9 mouse cellular contexts compared by ENCODE assay signal in genomic region chr1:176827365-176827764, GRCm38 (mm10). TPM values are rescaled to one million over a fixed set of nuclear protein-coding genes. Genes with fewer than 3 reads are reported as not detected.
DNase-seq lines count a peak whose midpoint lies in the region; ATAC-seq and TF ChIP-seq lines count a peak whose summit lies in the region.
"Had no signal": no experiment of that assay in that cellular context is flagged by ENCODE, and none has a peak within 500 bp of the region (broad histone marks: within the 10 kb centered on the region; RNA-seq: fewer than 3 reads in every experiment).

No protein-coding gene starts in this region.

- DNase-seq in MEL (ENCODE audit: low read depth, low spot score): peak; percentile 51
- DNase-seq in gastrocnemius, postnatal 25 days: peak; percentile 61
- no peak for DNase-seq in forebrain, embryonic 10.5 days (ENCODE audit: extremely low spot score, low spot score)
- no peak for DNase-seq in layer of hippocampus, postnatal 25 days (ENCODE audit: extremely low spot score in 1 of 2, low spot score in 1 of 2)
- DNase-seq in cerebellum, adult 8-10 months: no peak

- WGBS in intestine, embryonic 15.5 days: 58% methylated on average over 4 of the region's 4 CpGs
- WGBS in intestine, postnatal 0 days: 67% methylated on average over 4 of the region's 4 CpGs
- WGBS in forebrain, embryonic 10.5 days: 86% methylated on average over 4 of the region's 4 CpGs

- H3K4me2 ChIP-seq in intestine, embryonic 15.5 days (replicated peaks): no peak overlapping the region
- H3K4me2 ChIP-seq in intestine, postnatal 0 days (replicated peaks; ENCODE audit: low read depth): no peak overlapping the region
- H3K4me2 ChIP-seq: limb, embryonic 13.5 days had no signal

- peak; percentile 45; the same call in 1 of the 2 replicates for ATAC-seq in intestine, embryonic 15.5 days
- ATAC-seq in intestine, postnatal 0 days: no peak
- peak; percentile 71 for ATAC-seq in megakaryocyte, adult 5-6 weeks (ENCODE audit: poor library complexity, severe bottlenecking)

- TF ChIP-seq POLR2A in MEL (IDR thresholded peaks at IDR 0.05; ENCODE audit: control insufficient read depth in 1 of 2, insufficient read depth in 1 of 2, low read depth in 1 of 2, low read length in 2 of 2, poor library complexity in 1 of 2): no peak

- H3K9me3 ChIP-seq in intestine, embryonic 15.5 days: no peaks in the 10 kb centered on the region
- H3K9me3 ChIP-seq in intestine, postnatal 0 days (ENCODE audit: control insufficient read depth): no peaks in the 10 kb centered on the region
- no peaks in the 10 kb centered on the region for H3K9me3 ChIP-seq in MEL (replicated peaks; ENCODE audit: insufficient read depth, low read length)
- no peaks in the 10 kb centered on the region for H3K9me3 ChIP-seq in forebrain, embryonic 10.5 days
- H3K9me3 ChIP-seq: limb, embryonic 13.5 days had no signal

- H3K9ac ChIP-seq in intestine, embryonic 15.5 days: no peak overlapping the region
- no peak overlapping the region for H3K9ac ChIP-seq in intestine, postnatal 0 days (ENCODE audit: low read depth, low read length)
- H3K9ac ChIP-seq in MEL (ENCODE audit: control insufficient read depth, low read depth, low read length, poor library complexity, severe bottlenecking): no peak overlapping the region
- H3K9ac ChIP-seq: limb, embryonic 13.5 days had no signal

- H3K27me3 ChIP-seq in intestine, embryonic 15.5 days (replicated peaks): no peaks in the 10 kb centered on the region
- H3K27me3 ChIP-seq in intestine, postnatal 0 days (replicated peaks; ENCODE audit: control insufficient read depth, insufficient read depth, low read length): no peaks in the 10 kb centered on the region
- H3K27me3 ChIP-seq in MEL (ENCODE audit: control insufficient read depth in 1 of 2, insufficient read depth in 2 of 2, low read length in 2 of 2): no peaks in the 10 kb centered on the region
- H3K27me3 ChIP-seq in forebrain, embryonic 10.5 days (ENCODE audit: poor library complexity, severe bottlenecking): no peaks in the 10 kb centered on the region
- H3K27me3 ChIP-seq: limb, embryonic 13.5 days had no signal

- no peaks in the 10 kb centered on the region for H3K79me2 ChIP-seq in MEL (ENCODE audit: control insufficient read depth, insufficient read depth, low read length, poor library complexity)

- H3K27ac ChIP-seq in intestine, embryonic 15.5 days: no peak overlapping the region
- H3K27ac ChIP-seq in intestine, postnatal 0 days (ENCODE audit: low read depth, low read length): no peak overlapping the region
- H3K27ac ChIP-seq in MEL (ENCODE audit: control insufficient read depth, low read depth, low read length): peak overlapping the region; percentile 58
- no peak overlapping the region for H3K27ac ChIP-seq in forebrain, embryonic 10.5 days
- H3K27ac ChIP-seq: limb, embryonic 13.5 days had no signal

- no peak overlapping the region for H3K4me3 ChIP-seq in intestine, embryonic 15.5 days (replicated peaks)
- H3K4me3 ChIP-seq in intestine, postnatal 0 days (ENCODE audit: low read depth, low read length): no peak overlapping the region
- H3K4me3 ChIP-seq in MEL (ENCODE audit: control insufficient read depth in 1 of 2, insufficient read depth in 1 of 2, low read depth in 2 of 2, low read length in 2 of 2): no peak overlapping the region
- H3K4me3 ChIP-seq in forebrain, embryonic 10.5 days: no peak overlapping the region
- H3K4me3 ChIP-seq: limb, embryonic 13.5 days had no signal

- peaks cover 2% of the 10 kb centered on the region; the same call in 1 of the 2 replicates for H3K36me3 ChIP-seq in intestine, embryonic 15.5 days
- no peaks in the 10 kb centered on the region; the same call in 1 of the 2 replicates for H3K36me3 ChIP-seq in intestine, postnatal 0 days (ENCODE audit: control insufficient read depth, insufficient read depth)
- peaks cover 0 to 36% of the 10 kb centered on the region in 2 experiments; a peak in 2 of 4 replicates for H3K36me3 ChIP-seq in MEL (ENCODE audit: control insufficient read depth in 1 of 2, insufficient read depth in 2 of 2, low read length in 2 of 2)
- no peaks in the 10 kb centered on the region for H3K36me3 ChIP-seq in forebrain, embryonic 10.5 days (replicated peaks)

- peaks cover 5% of the 10 kb centered on the region; the same call in 1 of the 2 replicates for H3K4me1 ChIP-seq in intestine, embryonic 15.5 days (replicated peaks)
- no peaks in the 10 kb centered on the region for H3K4me1 ChIP-seq in intestine, postnatal 0 days (replicated peaks; ENCODE audit: control insufficient read depth, insufficient read depth, low read length)
- peaks cover 18 to 30% of the 10 kb centered on the region in 2 experiments for H3K4me1 ChIP-seq in MEL (ENCODE audit: control insufficient read depth in 1 of 2, insufficient read depth in 2 of 2, low read length in 2 of 2)
- H3K4me1 ChIP-seq in forebrain, embryonic 10.5 days: no peaks in the 10 kb centered on the region
- H3K4me1 ChIP-seq: limb, embryonic 13.5 days had no signal

- no peak for TF ChIP-seq CTCF in intestine, postnatal 0 days (IDR thresholded peaks at IDR 0.05; ENCODE audit: low read depth)
- no peak for TF ChIP-seq CTCF in MEL (IDR thresholded peaks at IDR 0.05 in 2 of 3, conservative IDR thresholded peaks at IDR 0.05 in 1 of 3; ENCODE audit: control insufficient read depth in 1 of 3, insufficient read depth in 1 of 3, low read depth in 2 of 3, low read length in 3 of 3, poor library complexity in 1 of 3, severe bottlenecking in 1 of 3)

- TF ChIP-seq RAD21 in MEL (IDR thresholded peaks at IDR 0.05; ENCODE audit: low read depth, low read length): no peak

- TF ChIP-seq EP300 in MEL (IDR thresholded peaks at IDR 0.05; ENCODE audit: low read depth in 1 of 2, low read length in 2 of 2): no peak

TF ChIP-seq in MEL, 35 proteins besides CTCF, POLR2A, EP300 and RAD21:
- TF ChIP-seq ZKSCAN1 (IDR thresholded peaks at IDR 0.05; ENCODE audit: low read depth, low read length) (no peak), BHLHE40 (IDR thresholded peaks at IDR 0.05; ENCODE audit: borderline replicate concordance, low read depth, low read length) (no peak), KAT2A (conservative IDR thresholded peaks at IDR 0.05; ENCODE audit: low read depth, low read length) (no peak), POLR2AphosphoS2 (IDR thresholded peaks at IDR 0.05; ENCODE audit: low read length) (no peak), TAL1 (IDR thresholded peaks at IDR 0.05; ENCODE audit: low read length) (no peak), RCOR1 (IDR thresholded peaks at IDR 0.05; ENCODE audit: low read depth, low read length) (no peak)
TF ChIP-seq in MEL: peak in this region for 0.

RNA-seq across cellular contexts. Expression of gene Sdccag8, which starts 12.9 kb away (rescaled TPM):
- 23.9 and 24.7 TPM in 2 replicates for polyA plus RNA-seq in intestine, embryonic 15.5 days (2015; fragmentation: Nextera tagmentation; extraction: Ambion mirVana)
- polyA plus RNA-seq in intestine, postnatal 0 days (2015; fragmentation: Nextera tagmentation; extraction: Ambion mirVana): 55.1 and 58.8 TPM in 2 replicates
- total RNA-seq in MEL (2012; rRNA removed): 4.6 and 4.9 TPM in 2 replicates
- polyA plus RNA-seq in MEL (2012; ENCODE audit: insufficient read depth in 1 of 2, insufficient read length in 2 of 2, low read depth in 1 of 2, low replicate concordance in 2 of 2, missing spikeins in 1 of 2): 1 to 10 TPM in 1 of 2 experiments, not detected in 1; 7.8 TPM
- total RNA-seq in gastrocnemius, postnatal 25 days (2021): 1 to 10 TPM; 3.8 to 3.9 TPM
- total RNA-seq in megakaryocyte, adult 5-6 weeks (2015): 17.5 and 24.1 TPM in 2 replicates
- 55.3 and 59.3 TPM in 2 replicates for total RNA-seq in megakaryocyte, adult 5-6 weeks (2017)
- polyA plus RNA-seq in forebrain, embryonic 10.5 days (2016; fragmentation: Nextera tagmentation; extraction: Ambion mirVana): 17.2 and 18.1 TPM in 2 replicates
- total RNA-seq in layer of hippocampus, postnatal 25 days (2021): 10 to 100 TPM; 11.8 to 17.0 TPM

RNA-seq across cellular contexts. Expression of gene Cep170, which starts 13.5 kb away (rescaled TPM):
- 13.6 and 17.6 TPM in 2 replicates for polyA plus RNA-seq in intestine, embryonic 15.5 days (2015; fragmentation: Nextera tagmentation; extraction: Ambion mirVana)
- 6.5 and 6.9 TPM in 2 replicates for polyA plus RNA-seq in intestine, postnatal 0 days (2015; fragmentation: Nextera tagmentation; extraction: Ambion mirVana)
- 9.2 and 10.8 TPM in 2 replicates for total RNA-seq in MEL (2012; rRNA removed)
- 100 to 1,000 TPM in 1 of 2 experiments, 10 to 100 TPM in 1; 13.9 to 423 TPM for polyA plus RNA-seq in MEL (2012; ENCODE audit: insufficient read depth in 1 of 2, insufficient read length in 2 of 2, low read depth in 1 of 2, low replicate concordance in 2 of 2, missing spikeins in 1 of 2)
- 10 to 100 TPM; 15.6 to 19.2 TPM for total RNA-seq in gastrocnemius, postnatal 25 days (2021)
- 68.3 and 74.4 TPM in 2 replicates for total RNA-seq in megakaryocyte, adult 5-6 weeks (2015)
- total RNA-seq in megakaryocyte, adult 5-6 weeks (2017): 65.6 and 77.4 TPM in 2 replicates
- polyA plus RNA-seq in forebrain, embryonic 10.5 days (2016; fragmentation: Nextera tagmentation; extraction: Ambion mirVana): 30.7 and 32.2 TPM in 2 replicates
- total RNA-seq in layer of hippocampus, postnatal 25 days (2021): 100 to 1,000 TPM in 1 of 2 experiments, 10 to 100 TPM in 1; 90.9 to 121 TPM

Comparison
In these comparisons a context has a peak if more than half of its experiments do, and no peak if none do; other contexts are left out.
1. DNase-seq: peak in MEL (single experiment) and gastrocnemius, postnatal 25 days (single experiment); none in forebrain, embryonic 10.5 days (single experiment), layer of hippocampus, postnatal 25 days (0 of 2) and cerebellum, adult 8-10 months (single experiment).